Mouse (Mus musculus): ENCODE measurements around the gene Olfr816. TPM values are rescaled to one million over a fixed set of nuclear protein-coding genes. Genes with fewer than 3 reads are reported as not detected.
"Not testable (repeated sequence)": the region's sequence is repeated elsewhere in the genome, so short reads cannot be mapped to it uniquely, and the experiment has no call there.

Olfr816 gene
- polyA plus RNA-seq (2014; fragmentation: Nextera tagmentation; extraction: Ambion mirVana) = not detected in 2 replicates

GRCm38 (mm10) chr10:129915497-129915896, at the start of gene Olfr816:
Olfr816 (minus strand) TSS chr10:129915597.
- ATAC-seq (ENCODE audit: insufficient number of reproducible peaks, low FRiP score, low TSS enrichment, low read depth) = no peak
- WGBS = 73% methylated on average over 1 of the region's 1 CpGs
- no peaks in the 10 kb centered on the region for H3K9me3 ChIP-seq (ENCODE audit: control insufficient read depth, low read length)

DNA sequence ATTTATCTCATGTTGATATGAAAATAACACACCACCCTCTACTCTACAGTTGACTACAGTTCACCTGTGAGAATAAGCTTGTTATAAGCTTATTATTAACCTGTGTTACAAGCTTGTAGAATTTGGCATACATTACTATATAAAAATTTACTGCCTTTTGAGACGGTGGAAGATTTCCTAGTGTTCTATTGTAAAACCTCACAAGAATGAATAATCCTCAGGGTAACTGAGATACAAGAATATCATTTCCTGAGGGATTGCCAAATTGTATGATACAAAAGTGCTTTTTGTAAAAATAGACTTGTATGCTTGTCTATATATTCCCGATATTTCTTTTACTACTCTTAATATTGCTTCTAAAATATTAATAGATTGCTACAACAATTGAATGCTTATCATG, 33.6 kb upstream of the Olfr816 start, which contains the start of gene Olfr818:
Gene Olfr818, minus strand, starts transcription at position 101 of the 400 bp plus-strand sequence.
- 95% methylated on average over 2 of the region's 2 CpGs for WGBS
- ATAC-seq (ENCODE audit: insufficient number of reproducible peaks, low FRiP score, low TSS enrichment, low read depth) (no peak), DNase-seq (ENCODE audit: low spot score) (no peak)
- H3K9me3 ChIP-seq (ENCODE audit: control insufficient read depth, low read length) = no peaks in the 10 kb centered on the region
- no peak within 1 kb of the TSS for H3K27ac ChIP-seq (replicated peaks; ENCODE audit: low read depth, low read length)
- H3K4me3 ChIP-seq (ENCODE audit: low read depth, low read length) = no peak within 1 kb of the TSS
- no peaks in the 10 kb centered on the region for H3K4me1 ChIP-seq (ENCODE audit: control insufficient read depth, insufficient read depth, low read length)
- H3K9ac ChIP-seq (ENCODE audit: low read length) = no peak within 1 kb of the TSS
- no peaks in the 10 kb centered on the region for H3K27me3 ChIP-seq (ENCODE audit: control insufficient read depth, insufficient read depth, low read length)
- no peaks in the 10 kb centered on the region for H3K36me3 ChIP-seq (ENCODE audit: control insufficient read depth, insufficient read depth, low read length)
- no peak within 1 kb of the TSS for H3K4me2 ChIP-seq (ENCODE audit: low read depth, severe bottlenecking)

More at GRCm38 (mm10) chr10:129915497-129915896, at the start of gene Olfr816:
- no peaks in the 10 kb centered on the region for H3K4me1 ChIP-seq (ENCODE audit: control insufficient read depth, insufficient read depth, low read length)
- no peak within 1 kb of the TSS for H3K4me2 ChIP-seq (ENCODE audit: low read depth, severe bottlenecking)
- no peak within 1 kb of the TSS for H3K4me3 ChIP-seq (ENCODE audit: low read depth, low read length)
- no peak for DNase-seq (ENCODE audit: low spot score)
- H3K9ac ChIP-seq (ENCODE audit: low read length) = no peak within 1 kb of the TSS
- no peaks in the 10 kb centered on the region for H3K27me3 ChIP-seq (ENCODE audit: control insufficient read depth, insufficient read depth, low read length)
- H3K36me3 ChIP-seq (ENCODE audit: control insufficient read depth, insufficient read depth, low read length) = no peaks in the 10 kb centered on the region
- no peak within 1 kb of the TSS for H3K27ac ChIP-seq (replicated peaks; ENCODE audit: low read depth, low read length)

DNA sequence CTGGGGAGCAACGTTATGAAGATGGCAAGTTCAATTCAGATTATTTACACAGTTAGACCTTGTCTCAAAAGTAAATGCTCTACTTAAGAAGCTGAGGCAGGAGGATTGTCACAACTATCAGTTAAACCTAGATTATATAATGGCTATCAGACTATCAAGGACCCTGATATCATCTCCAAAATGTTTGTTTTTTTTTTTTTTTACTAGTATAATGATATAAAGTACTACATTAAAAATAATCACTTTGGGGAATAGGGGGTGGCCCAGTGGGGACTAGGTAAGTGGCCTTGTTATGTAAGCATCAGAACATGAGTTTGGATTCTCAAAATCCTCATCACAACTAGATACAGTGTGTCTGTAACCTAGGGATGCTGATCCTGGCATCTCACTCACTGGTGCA, 9.6 kb downstream of the Olfr816 start, which contains the start of gene Olfr815:
Gene Olfr815, minus strand, starts transcription at position 101 of the 400 bp plus-strand sequence.
- not testable (repeated sequence) for DNase-seq (ENCODE audit: low spot score); H3K27me3 ChIP-seq (ENCODE audit: control insufficient read depth, insufficient read depth, low read length); H3K4me3 ChIP-seq (ENCODE audit: low read depth, low read length); H3K9me3 ChIP-seq (ENCODE audit: control insufficient read depth, low read length); H3K36me3 ChIP-seq (ENCODE audit: control insufficient read depth, insufficient read depth, low read length); H3K27ac ChIP-seq (replicated peaks; ENCODE audit: low read depth, low read length); H3K4me1 ChIP-seq (ENCODE audit: control insufficient read depth, insufficient read depth, low read length); H3K4me2 ChIP-seq (ENCODE audit: low read depth, severe bottlenecking); H3K9ac ChIP-seq (ENCODE audit: low read length); ATAC-seq (ENCODE audit: insufficient number of reproducible peaks, low FRiP score, low TSS enrichment, low read depth)
- no CpG with 5 or more reads among the region's 1 CpGs for WGBS

GRCm38 (mm10) chr10:129885934-129886333, 29.5 kb downstream of the Olfr816 start:
- Histone ChIP-seq H3K4me3 (ENCODE audit: low read depth, low read length) (no peak overlapping the region), H3K27ac (replicated peaks; ENCODE audit: low read depth, low read length) (no peak overlapping the region), H3K9ac (ENCODE audit: low read length) (no peak overlapping the region), H3K4me2 (ENCODE audit: low read depth, severe bottlenecking) (no peak overlapping the region), H3K4me1 (ENCODE audit: control insufficient read depth, insufficient read depth, low read length) (no peaks in the 10 kb centered on the region), H3K36me3 (ENCODE audit: control insufficient read depth, insufficient read depth, low read length) (no peaks in the 10 kb centered on the region), H3K27me3 (ENCODE audit: control insufficient read depth, insufficient read depth, low read length) (no peaks in the 10 kb centered on the region), H3K9me3 (ENCODE audit: control insufficient read depth, low read length) (no peaks in the 10 kb centered on the region)
- DNase-seq (ENCODE audit: low spot score) = no peak
- no peak for ATAC-seq (ENCODE audit: insufficient number of reproducible peaks, low FRiP score, low TSS enrichment, low read depth)
- 93% methylated on average over 7 of the region's 7 CpGs for WGBS

GRCm38 (mm10) chr10:129885496-129885895, 29.9 kb downstream of the Olfr816 start:
- WGBS = 71% methylated on average over 6 of the region's 6 CpGs
- not testable (repeated sequence) for H3K27me3 ChIP-seq (ENCODE audit: control insufficient read depth, insufficient read depth, low read length)

GRCm38 (mm10) chr10:129879751-129880150, 35.6 kb downstream of the Olfr816 start, which contains the start of gene Olfr814:
Olfr814 (minus strand) TSS chr10:129879851.
- WGBS = no CpG with 5 or more reads among the region's 1 CpGs
- not testable (repeated sequence) for H3K27ac ChIP-seq (replicated peaks; ENCODE audit: low read depth, low read length); H3K4me3 ChIP-seq (ENCODE audit: low read depth, low read length); H3K27me3 ChIP-seq (ENCODE audit: control insufficient read depth, insufficient read depth, low read length); H3K9ac ChIP-seq (ENCODE audit: low read length); H3K4me2 ChIP-seq (ENCODE audit: low read depth, severe bottlenecking); H3K4me1 ChIP-seq (ENCODE audit: control insufficient read depth, insufficient read depth, low read length); H3K36me3 ChIP-seq (ENCODE audit: control insufficient read depth, insufficient read depth, low read length); ATAC-seq (ENCODE audit: insufficient number of reproducible peaks, low FRiP score, low TSS enrichment, low read depth); DNase-seq (ENCODE audit: low spot score); H3K9me3 ChIP-seq (ENCODE audit: control insufficient read depth, low read length)

More at GRCm38 (mm10) chr10:129885496-129885895, 29.9 kb downstream of the Olfr816 start:
- not testable (repeated sequence) for H3K4me2 ChIP-seq (ENCODE audit: low read depth, severe bottlenecking); H3K36me3 ChIP-seq (ENCODE audit: control insufficient read depth, insufficient read depth, low read length); ATAC-seq (ENCODE audit: insufficient number of reproducible peaks, low FRiP score, low TSS enrichment, low read depth); H3K4me3 ChIP-seq (ENCODE audit: low read depth, low read length); DNase-seq (ENCODE audit: low spot score); H3K9me3 ChIP-seq (ENCODE audit: control insufficient read depth, low read length); H3K4me1 ChIP-seq (ENCODE audit: control insufficient read depth, insufficient read depth, low read length); H3K27ac ChIP-seq (replicated peaks; ENCODE audit: low read depth, low read length); H3K9ac ChIP-seq (ENCODE audit: low read length)

Other genes starting within 250 kb of the Olfr816 start
- not detected in 2 replicates for gene Olfr801, start 241.7 kb downstream of the Olfr816 start, polyA plus RNA-seq (2014; fragmentation: Nextera tagmentation; extraction: Ambion mirVana)
- not detected in 2 replicates for gene Olfr802, start 227.4 kb downstream of the Olfr816 start, polyA plus RNA-seq (2014; fragmentation: Nextera tagmentation; extraction: Ambion mirVana)
- not detected in 2 replicates for gene Olfr803, start 221.3 kb downstream of the Olfr816 start, polyA plus RNA-seq (2014; fragmentation: Nextera tagmentation; extraction: Ambion mirVana)
- not detected in 2 replicates for gene Olfr804, start 212.4 kb downstream of the Olfr816 start, polyA plus RNA-seq (2014; fragmentation: Nextera tagmentation; extraction: Ambion mirVana)
- gene Olfr805, start 186.2 kb downstream of the Olfr816 start, polyA plus RNA-seq (2014; fragmentation: Nextera tagmentation; extraction: Ambion mirVana) = not detected in 2 replicates
- gene Olfr806, start 173.7 kb downstream of the Olfr816 start, polyA plus RNA-seq (2014; fragmentation: Nextera tagmentation; extraction: Ambion mirVana) = not detected in 2 replicates
- not detected in 2 replicates for gene Olfr807, start 157.8 kb downstream of the Olfr816 start, polyA plus RNA-seq (2014; fragmentation: Nextera tagmentation; extraction: Ambion mirVana)
- not detected in 2 replicates for gene Olfr808, start 150.1 kb downstream of the Olfr816 start, polyA plus RNA-seq (2014; fragmentation: Nextera tagmentation; extraction: Ambion mirVana)
- gene Olfr809, start 141.0 kb downstream of the Olfr816 start, polyA plus RNA-seq (2014; fragmentation: Nextera tagmentation; extraction: Ambion mirVana) = not detected in 2 replicates
- not detected in 2 replicates for gene Olfr810, start 120.7 kb downstream of the Olfr816 start, polyA plus RNA-seq (2014; fragmentation: Nextera tagmentation; extraction: Ambion mirVana)
- gene Olfr811, start 111.2 kb downstream of the Olfr816 start, polyA plus RNA-seq (2014; fragmentation: Nextera tagmentation; extraction: Ambion mirVana) = not detected in 2 replicates
- gene Olfr812, start 69.5 kb downstream of the Olfr816 start, polyA plus RNA-seq (2014; fragmentation: Nextera tagmentation; extraction: Ambion mirVana) = not detected in 2 replicates
- gene Olfr813, start 60.2 kb downstream of the Olfr816 start, polyA plus RNA-seq (2014; fragmentation: Nextera tagmentation; extraction: Ambion mirVana) = not detected in 2 replicates
- not detected in 2 replicates for gene Olfr814, start 35.7 kb downstream of the Olfr816 start, polyA plus RNA-seq (2014; fragmentation: Nextera tagmentation; extraction: Ambion mirVana)
- gene Olfr815, start 9.7 kb downstream of the Olfr816 start, polyA plus RNA-seq (2014; fragmentation: Nextera tagmentation; extraction: Ambion mirVana) = not detected in 2 replicates
- not detected in 2 replicates for gene Olfr818, start 33.5 kb upstream of the Olfr816 start, polyA plus RNA-seq (2014; fragmentation: Nextera tagmentation; extraction: Ambion mirVana)
- not detected in 2 replicates for gene Olfr819, start 51.7 kb upstream of the Olfr816 start, polyA plus RNA-seq (2014; fragmentation: Nextera tagmentation; extraction: Ambion mirVana)
- not detected in 2 replicates for gene Olfr247, start 60.5 kb upstream of the Olfr816 start, polyA plus RNA-seq (2014; fragmentation: Nextera tagmentation; extraction: Ambion mirVana)
- gene Gm10310, start 69.5 kb upstream of the Olfr816 start, polyA plus RNA-seq (2014; fragmentation: Nextera tagmentation; extraction: Ambion mirVana) = not detected in 2 replicates
- gene Olfr820, start 97.0 kb upstream of the Olfr816 start, polyA plus RNA-seq (2014; fragmentation: Nextera tagmentation; extraction: Ambion mirVana) = not detected in 2 replicates
- gene Olfr821, start 114.8 kb upstream of the Olfr816 start, polyA plus RNA-seq (2014; fragmentation: Nextera tagmentation; extraction: Ambion mirVana) = not detected in 2 replicates
- not detected in 2 replicates for gene Olfr822, start 155.6 kb upstream of the Olfr816 start, polyA plus RNA-seq (2014; fragmentation: Nextera tagmentation; extraction: Ambion mirVana)
- gene Olfr823, start 199.8 kb upstream of the Olfr816 start, polyA plus RNA-seq (2014; fragmentation: Nextera tagmentation; extraction: Ambion mirVana) = not detected in 2 replicates
- not detected in 2 replicates for gene Olfr824, start 214.4 kb upstream of the Olfr816 start, polyA plus RNA-seq (2014; fragmentation: Nextera tagmentation; extraction: Ambion mirVana)

Data from limb, embryonic 11.5 days (tissue).